Mouse (Mus musculus): ENCODE results near the gene Zfp369. TPM values are rescaled to one million over a fixed set of nuclear protein-coding genes. Genes with fewer than 3 reads are reported as not detected.
A peak's percentile ranks its signal among the peaks of the same experiment; 100 is the strongest.

Zfp369 gene
- polyA plus RNA-seq (2015; fragmentation: Nextera tagmentation; extraction: Ambion mirVana), result 3.9 and 4.6 TPM in 2 replicates

DNA sequence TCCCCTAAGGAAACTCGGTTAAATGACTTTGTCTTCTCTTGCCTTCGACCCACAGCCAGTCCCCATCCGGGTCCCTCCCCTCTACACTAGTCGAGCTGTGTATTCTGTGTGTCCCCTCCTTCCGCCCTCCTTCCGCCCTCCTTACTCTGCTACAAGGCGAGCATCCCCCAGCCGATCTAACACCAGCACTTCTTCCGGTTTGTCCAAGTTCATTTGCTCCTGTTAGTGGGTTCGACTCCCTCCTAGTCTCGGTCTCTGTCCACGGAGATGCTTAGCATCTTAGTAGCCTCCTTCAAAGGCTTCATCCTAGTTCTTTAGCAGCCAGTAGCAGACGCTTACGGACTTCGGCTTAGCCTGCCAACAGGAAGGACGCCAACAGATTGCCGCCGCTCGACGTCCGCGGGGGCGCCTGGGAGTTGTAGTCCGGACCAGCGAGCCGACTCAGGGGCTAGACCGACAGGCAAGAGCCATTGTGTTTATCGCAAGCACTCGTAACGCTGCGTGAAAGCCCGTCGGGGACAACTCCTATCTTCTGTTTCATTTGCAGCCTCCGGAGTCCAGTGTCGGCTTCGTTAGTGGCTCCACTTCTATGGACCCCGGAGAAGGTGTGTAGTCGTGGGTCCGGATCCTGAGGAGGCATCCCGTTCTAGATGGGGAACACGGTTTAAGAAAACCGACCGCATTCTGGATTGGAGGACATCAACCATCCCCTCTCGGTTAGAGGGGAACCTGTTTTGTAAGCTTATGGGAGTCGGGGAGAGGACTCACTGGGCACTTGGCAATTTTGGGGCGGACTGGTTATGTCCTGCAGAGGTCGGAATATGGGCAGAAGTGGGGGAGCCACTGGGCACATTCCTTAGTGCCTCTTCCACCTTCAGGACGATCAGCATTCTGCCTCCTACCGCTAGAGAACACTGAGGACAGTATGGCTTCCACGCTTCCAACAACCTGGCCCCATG is at the start of gene Zfp369:
TSS of gene Zfp369 (plus strand) at position 432 of the 959 bp plus-strand sequence.
- H3K4me3 ChIP-seq (ENCODE audit: low read depth, low read length), result peak within 1 kb of the TSS; percentile 68
- TF ChIP-seq CTCF (IDR thresholded peaks at IDR 0.05; ENCODE audit: low read depth) (peak; percentile 49), EP300 (optimal IDR thresholded peaks at IDR 0.05) (no peak)
- DNase-seq (ENCODE audit: low spot score) (peak; percentile 96), ATAC-seq (ENCODE audit: low FRiP score, low TSS enrichment) (peak; percentile 99)
- peak within 1 kb of the TSS; percentile 71 for H3K27ac ChIP-seq (replicated peaks)
- H3K4me1 ChIP-seq (replicated peaks; ENCODE audit: control insufficient read depth, insufficient read depth), result no peaks in the 10 kb centered on the region
- no peaks in the 10 kb centered on the region for H3K27me3 ChIP-seq (ENCODE audit: control insufficient read depth, insufficient read depth, low read length)
- H3K9me3 ChIP-seq (ENCODE audit: control insufficient read depth, low read length), result no peaks in the 10 kb centered on the region
- no peaks in the 10 kb centered on the region for H3K36me3 ChIP-seq (ENCODE audit: control insufficient read depth, insufficient read depth, low read length)
- under 1% methylated on average over 50 of the region's 50 CpGs for WGBS
- H3K9ac ChIP-seq (ENCODE audit: low read length), result peak within 1 kb of the TSS; percentile 69
- H3K4me2 ChIP-seq (replicated peaks; ENCODE audit: low read depth), result peak within 1 kb of the TSS; percentile 65

DNA sequence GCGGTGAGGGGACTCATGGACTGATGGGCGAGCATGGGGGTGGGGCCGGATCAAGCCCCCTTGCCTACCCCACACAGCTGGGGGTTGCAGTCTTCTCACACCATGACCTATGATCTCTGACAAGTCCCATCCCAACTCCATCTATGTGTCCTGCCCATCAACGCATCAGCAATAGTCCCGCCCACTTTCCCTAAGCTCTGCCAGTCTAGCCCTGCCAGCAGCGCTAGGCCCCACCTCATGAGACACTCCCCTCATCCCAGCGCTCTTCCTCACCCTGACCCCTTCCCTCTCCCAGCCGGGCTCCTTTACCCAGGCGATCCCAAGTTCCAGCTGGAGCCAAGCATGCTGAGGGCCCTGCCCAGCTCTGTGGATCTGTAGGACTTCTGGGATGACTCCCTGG is 41.4 kb upstream of the Zfp369 start:
- no peaks in the 10 kb centered on the region for H3K27me3 ChIP-seq (ENCODE audit: control insufficient read depth, insufficient read depth, low read length)
- H3K4me1 ChIP-seq (replicated peaks; ENCODE audit: control insufficient read depth, insufficient read depth), result no peaks in the 10 kb centered on the region; the same call in 1 of the 2 replicates
- 73% methylated on average over 9 of the region's 9 CpGs for WGBS
- no peaks in the 10 kb centered on the region for H3K36me3 ChIP-seq (ENCODE audit: control insufficient read depth, insufficient read depth, low read length)
- no peaks in the 10 kb centered on the region for H3K9me3 ChIP-seq (ENCODE audit: control insufficient read depth, low read length)
- no peak overlapping the region for H3K27ac ChIP-seq (replicated peaks)
- ATAC-seq (ENCODE audit: low FRiP score, low TSS enrichment) (no peak), DNase-seq (ENCODE audit: low spot score) (no peak)
- TF ChIP-seq CTCF (IDR thresholded peaks at IDR 0.05; ENCODE audit: low read depth) (no peak), EP300 (optimal IDR thresholded peaks at IDR 0.05) (no peak)
- H3K4me2 ChIP-seq (replicated peaks; ENCODE audit: low read depth), result no peak overlapping the region
- H3K4me3 ChIP-seq (ENCODE audit: low read depth, low read length), result no peak overlapping the region
- no peak overlapping the region for H3K9ac ChIP-seq (ENCODE audit: low read length)

DNA sequence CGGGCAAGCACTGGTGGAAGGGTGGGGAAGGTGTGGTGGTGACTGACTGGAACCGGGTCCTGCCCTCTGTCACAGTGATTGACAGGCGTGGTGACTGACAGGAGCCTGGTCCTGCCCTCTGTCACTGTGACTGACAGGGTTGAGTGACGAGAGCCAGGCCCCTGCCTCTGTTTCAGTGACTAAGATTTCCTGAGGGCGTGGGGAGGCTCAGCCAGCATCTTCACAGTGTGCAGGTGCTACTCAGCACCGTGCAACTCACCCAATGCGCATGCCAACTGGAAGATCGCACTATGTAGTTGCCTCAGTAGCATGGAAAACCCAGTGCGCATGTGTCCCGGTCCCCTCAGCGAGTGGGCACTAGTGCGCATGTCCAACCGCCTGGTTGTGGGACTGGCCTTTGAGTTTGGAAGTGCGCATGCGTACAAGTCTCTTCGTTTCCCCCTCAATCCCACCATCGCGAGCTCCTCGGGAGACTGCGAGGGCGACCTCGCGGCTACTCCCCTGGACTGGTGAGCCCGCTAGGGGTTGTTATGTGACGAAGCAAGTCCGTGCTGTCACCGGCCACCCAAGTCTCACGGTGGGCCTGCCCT is 38.0 kb upstream of the Zfp369 start:
- Histone ChIP-seq H3K9ac (ENCODE audit: low read length) (peak overlapping the region; percentile 79), H3K4me2 (replicated peaks; ENCODE audit: low read depth) (peak overlapping the region; percentile 98), H3K4me1 (replicated peaks; ENCODE audit: control insufficient read depth, insufficient read depth) (no peaks in the 10 kb centered on the region; the same call in 1 of the 2 replicates), H3K9me3 (ENCODE audit: control insufficient read depth, low read length) (no peaks in the 10 kb centered on the region), H3K27ac (replicated peaks) (peak overlapping the region; percentile 96), H3K27me3 (ENCODE audit: control insufficient read depth, insufficient read depth, low read length) (no peaks in the 10 kb centered on the region), H3K36me3 (ENCODE audit: control insufficient read depth, insufficient read depth, low read length) (no peaks in the 10 kb centered on the region), H3K4me3 (ENCODE audit: low read depth, low read length) (peak overlapping the region; percentile 81)
- ATAC-seq (ENCODE audit: low FRiP score, low TSS enrichment) (peak; percentile 92), DNase-seq (ENCODE audit: low spot score) (peak; percentile 94)
- under 1% methylated on average over 28 of the region's 28 CpGs for WGBS
- TF ChIP-seq EP300 (optimal IDR thresholded peaks at IDR 0.05) (no peak), CTCF (IDR thresholded peaks at IDR 0.05; ENCODE audit: low read depth) (peak; percentile 15)

DNA sequence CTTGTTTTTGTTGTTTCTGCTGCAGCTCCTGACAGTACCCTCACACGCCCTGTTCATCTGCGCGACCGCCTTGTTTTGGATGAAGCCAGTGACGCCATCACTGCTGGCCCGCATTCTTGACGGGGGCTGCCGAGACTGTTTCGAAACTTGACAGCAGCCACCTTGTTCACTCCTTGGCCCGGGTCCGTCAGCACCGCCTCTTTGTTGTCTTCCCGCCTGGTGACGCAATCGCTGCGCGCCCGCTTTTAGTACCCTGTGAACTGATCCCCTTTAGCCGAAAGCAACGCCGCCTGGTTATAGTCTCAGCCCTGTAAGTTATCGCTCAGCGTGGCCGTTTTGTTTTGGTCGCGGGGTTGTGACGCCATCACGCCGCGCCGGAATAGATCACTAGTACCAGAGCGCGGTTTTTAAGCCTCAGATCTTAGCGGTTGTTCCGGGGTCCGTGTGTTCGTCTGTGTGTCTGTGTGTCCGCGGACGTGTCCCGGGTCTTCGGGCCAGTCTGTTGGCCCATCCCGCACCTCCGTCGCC is 37.5 kb upstream of the Zfp369 start:
- Histone ChIP-seq H3K27me3 (ENCODE audit: control insufficient read depth, insufficient read depth, low read length) (no peaks in the 10 kb centered on the region), H3K4me2 (replicated peaks; ENCODE audit: low read depth) (peak overlapping the region; percentile 98), H3K36me3 (ENCODE audit: control insufficient read depth, insufficient read depth, low read length) (no peaks in the 10 kb centered on the region), H3K9me3 (ENCODE audit: control insufficient read depth, low read length) (0 out of 2 replicates have a peak, but pooled peaks cover 3% of the 10 kb centered on the region), H3K4me1 (replicated peaks; ENCODE audit: control insufficient read depth, insufficient read depth) (no peaks in the 10 kb centered on the region; the same call in 1 of the 2 replicates), H3K9ac (ENCODE audit: low read length) (peak overlapping the region; percentile 79), H3K4me3 (ENCODE audit: low read depth, low read length) (peak overlapping the region; percentile 81), H3K27ac (replicated peaks) (peak overlapping the region; percentile 96)
- DNase-seq (ENCODE audit: low spot score) (peak; percentile 91), ATAC-seq (ENCODE audit: low FRiP score, low TSS enrichment) (peak; percentile 89)
- TF ChIP-seq EP300 (optimal IDR thresholded peaks at IDR 0.05) (peak; percentile 77), CTCF (IDR thresholded peaks at IDR 0.05; ENCODE audit: low read depth) (no peak)
- WGBS, result under 1% methylated on average over 45 of the region's 45 CpGs

DNA sequence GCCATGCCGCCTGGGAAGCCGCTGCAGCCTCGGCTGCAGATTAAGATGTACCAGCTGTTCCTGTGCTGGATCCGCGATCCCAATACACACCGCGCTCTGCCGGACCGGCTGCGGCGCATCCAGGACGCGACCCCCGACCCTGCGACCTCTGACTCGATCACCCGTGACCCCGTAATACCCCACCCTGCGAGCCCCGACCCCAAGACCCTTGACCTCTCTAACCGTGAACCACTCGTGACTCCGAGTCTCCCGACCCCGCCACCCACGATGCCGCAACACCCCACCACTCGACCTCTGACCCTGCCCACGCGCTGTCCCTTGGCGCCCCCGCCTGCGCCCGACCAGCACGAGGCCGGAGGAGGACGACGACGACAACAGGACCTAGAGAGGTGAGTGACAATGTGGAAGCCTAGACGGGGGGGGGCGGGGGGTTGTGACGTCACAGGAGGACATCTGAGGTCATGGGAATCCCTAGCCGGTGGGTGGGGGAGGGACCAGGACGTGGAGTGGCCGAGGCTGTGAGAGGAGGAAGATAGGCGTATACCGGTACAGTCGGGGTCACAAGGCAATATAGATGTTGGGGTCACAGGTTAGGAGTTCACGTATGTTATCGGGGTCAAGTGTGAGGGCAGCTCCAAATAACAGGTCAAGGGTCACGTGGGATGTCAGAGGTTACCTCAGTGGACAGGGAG is 36.8 kb upstream of the Zfp369 start:
- Histone ChIP-seq H3K4me2 (replicated peaks; ENCODE audit: low read depth) (peak overlapping the region; percentile 98), H3K4me3 (ENCODE audit: low read depth, low read length) (peak overlapping the region; percentile 81), H3K4me1 (replicated peaks; ENCODE audit: control insufficient read depth, insufficient read depth) (no peaks in the 10 kb centered on the region; the same call in 1 of the 2 replicates), H3K9ac (ENCODE audit: low read length) (peak overlapping the region; percentile 79), H3K9me3 (ENCODE audit: control insufficient read depth, low read length) (0 out of 2 replicates have a peak, but pooled peaks cover 3% of the 10 kb centered on the region), H3K27me3 (ENCODE audit: control insufficient read depth, insufficient read depth, low read length) (no peaks in the 10 kb centered on the region), H3K27ac (replicated peaks) (peak overlapping the region; percentile 96), H3K36me3 (ENCODE audit: control insufficient read depth, insufficient read depth, low read length) (no peaks in the 10 kb centered on the region)
- peak; percentile 43 for DNase-seq (ENCODE audit: low spot score)
- WGBS, result 2% methylated on average over 50 of the region's 51 CpGs
- ATAC-seq (ENCODE audit: low FRiP score, low TSS enrichment), result no peak; the same call in 1 of the 2 replicates
- TF ChIP-seq CTCF (IDR thresholded peaks at IDR 0.05; ENCODE audit: low read depth) (no peak), EP300 (optimal IDR thresholded peaks at IDR 0.05) (no peak)
